Mouse (Mus musculus) T-helper 17 cell (primary cell): ENCODE data around the gene Phb2.
"Not testable (repeated sequence)": the region's sequence is repeated elsewhere in the genome, so short reads cannot be mapped to it uniquely, and the experiment has no call there.

Source experiments
- in situ Hi-C, 2 experiments: fragments of 300-600 bp; cut with MboI, MseI; formaldehyde crosslinking; loops; 1 replicate in 1 of 2; 2 replicates in 1 of 2; pipeline ENCODE4 v1.15.1; 2025; ENCODE audit warnings: high pct_unique_total_duplicates in 2 of 2

Gene Phb2

DNA sequence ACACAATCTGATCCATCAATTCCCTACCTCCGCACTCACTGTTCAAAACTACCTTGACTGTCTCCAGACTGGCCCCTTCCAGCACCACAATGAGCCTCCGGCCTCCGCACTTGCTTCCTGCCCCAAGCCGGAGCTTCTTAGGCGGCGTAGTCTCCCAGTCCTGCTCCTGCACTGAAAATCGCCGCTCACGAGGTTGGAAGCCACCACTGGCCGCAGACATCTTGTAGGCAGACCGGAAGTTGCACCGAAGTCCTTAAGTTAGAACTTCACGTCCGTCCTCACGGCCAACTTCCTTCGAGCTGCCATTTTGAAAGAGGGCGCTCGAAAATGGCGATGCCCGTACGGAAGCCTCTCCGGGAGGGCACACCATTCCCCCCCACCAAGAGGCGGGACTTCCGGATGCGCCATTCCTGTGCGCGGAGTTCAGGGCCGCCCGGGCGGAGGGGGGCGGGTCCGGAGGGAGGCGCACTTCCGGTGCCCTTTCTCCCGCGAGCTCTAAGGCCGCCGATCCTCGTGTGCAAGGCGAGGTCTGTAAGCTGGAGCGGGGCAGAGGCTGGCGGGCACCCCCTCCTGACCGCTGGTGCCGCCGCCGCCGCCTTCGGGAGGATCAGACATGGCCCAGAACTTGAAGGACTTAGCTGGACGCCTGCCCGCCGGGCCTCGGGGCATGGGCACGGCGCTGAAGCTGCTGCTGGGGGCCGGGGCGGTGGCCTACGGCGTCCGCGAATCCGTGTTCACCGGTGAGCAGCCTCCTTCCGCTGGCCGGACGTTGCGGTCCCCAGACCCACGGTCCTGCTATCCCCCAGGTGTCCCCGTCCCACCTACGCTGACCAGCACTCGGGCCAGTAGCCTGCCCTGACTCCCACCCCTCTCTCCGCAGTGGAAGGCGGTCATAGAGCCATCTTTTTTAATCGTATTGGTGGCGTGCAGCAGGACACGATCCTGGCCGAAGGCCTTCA, at the start of gene Phb2, which contains the start of gene Emg1:
Gene Phb2 (plus strand): TSS at position 513 of the 959 bp plus-strand sequence.
Gene Emg1 (minus strand): TSS at position 355 of the 959 bp plus-strand sequence.
- in situ Hi-C loops = loop anchor here in 1 of 2 experiments (5.0 kb wide), 1 partner anchor 45 kb away; the partner anchor contains the start of genes Atn1 and Gm45234

- in situ Hi-C loops = no loop called here
These were observed 49.4 kb upstream of the Phb2 start, which contains the start of gene Lpcat3 for GRCm38 (mm10) chr6:124662477-124663423. TSS of gene Lpcat3 (plus strand) at chr6:124663027.

- in situ Hi-C loops = no loop called here
These were observed 48.7 kb upstream of the Phb2 start for GRCm38 (mm10) chr6:124663424-124663795.

GRCm38 (mm10) chr6:124664256-124664655, 47.9 kb upstream of the Phb2 start:
- in situ Hi-C loops = no loop called here

- in situ Hi-C loops = no loop called here
These were observed 47.1 kb upstream of the Phb2 start for GRCm38 (mm10) chr6:124665011-124665410.

DNA sequence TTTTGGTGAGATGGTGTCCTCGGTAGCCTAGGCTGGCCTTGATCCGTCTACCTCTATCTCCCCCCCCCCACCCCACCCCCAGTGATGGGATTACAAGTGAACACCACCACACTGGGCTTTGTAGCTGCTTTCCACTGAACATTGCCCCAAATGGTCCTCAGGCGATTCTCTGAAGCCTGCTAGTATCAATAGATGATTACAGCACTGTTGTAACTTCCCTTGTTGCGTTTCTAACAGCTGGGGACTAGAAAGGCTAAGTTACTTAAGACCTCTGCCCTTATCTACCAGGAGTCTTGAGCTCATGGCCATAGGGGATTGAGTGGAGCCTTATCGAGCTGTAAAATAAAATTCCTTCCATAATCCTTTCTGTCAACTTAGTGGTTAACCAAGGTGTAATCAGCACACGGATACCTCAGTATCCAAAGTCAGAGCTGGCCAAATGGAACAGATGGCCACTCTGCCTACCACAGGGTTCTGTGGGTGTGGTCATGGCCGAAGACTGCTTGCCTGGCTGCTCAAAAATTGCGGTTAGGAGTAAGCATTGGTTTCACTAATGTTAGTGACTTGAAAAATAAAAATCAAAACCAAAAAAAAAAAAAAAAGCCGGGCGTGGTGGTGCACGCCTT, 42.8 kb upstream of the Phb2 start:
- in situ Hi-C loops = no loop called here

GRCm38 (mm10) chr6:124670281-124670900, 41.7 kb upstream of the Phb2 start:
- in situ Hi-C loops = no loop called here

GRCm38 (mm10) chr6:124672100-124672499, 40.0 kb upstream of the Phb2 start:
- in situ Hi-C loops = no loop called here

DNA sequence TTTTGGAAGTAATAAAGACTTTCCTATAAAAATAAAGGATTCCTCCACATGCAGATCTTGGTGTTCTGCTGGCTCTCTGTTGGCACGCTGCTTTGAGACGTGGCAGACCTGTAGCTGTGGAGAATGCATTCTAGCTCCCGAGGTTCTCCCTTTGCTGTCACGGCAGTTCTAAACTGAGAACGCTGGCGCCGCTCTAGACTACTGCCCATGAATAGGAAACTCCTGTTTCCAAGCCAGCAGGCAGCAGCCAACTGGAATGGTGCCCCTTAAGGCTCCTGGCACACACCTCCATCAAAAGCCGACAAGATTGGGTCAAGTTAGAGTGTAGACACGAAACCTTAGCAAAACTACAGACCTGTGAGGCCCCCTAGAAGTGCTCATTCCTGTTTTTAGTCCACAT, 38.5 kb upstream of the Phb2 start:
- in situ Hi-C loops = no loop called here

DNA sequence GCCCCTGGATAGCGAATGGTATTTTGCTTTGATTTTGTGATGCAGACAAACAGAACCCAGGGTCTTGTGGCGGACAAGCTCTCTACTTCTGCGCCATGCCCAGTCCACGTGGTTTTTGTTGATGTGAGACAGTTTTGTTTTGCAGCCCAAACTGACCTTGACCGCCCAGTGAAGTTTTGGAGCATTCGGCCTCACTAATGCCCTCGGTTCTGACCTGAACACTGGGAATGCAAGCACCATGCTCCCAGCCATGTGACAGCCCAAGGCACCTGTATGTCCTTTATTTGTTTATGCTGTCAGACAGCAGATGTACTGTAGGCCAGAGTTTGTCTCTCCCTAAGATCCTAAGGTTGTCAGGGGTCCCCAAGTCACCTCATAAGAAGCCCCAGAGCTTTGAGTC, 37.5 kb upstream of the Phb2 start:
- in situ Hi-C loops = no loop called here

DNA sequence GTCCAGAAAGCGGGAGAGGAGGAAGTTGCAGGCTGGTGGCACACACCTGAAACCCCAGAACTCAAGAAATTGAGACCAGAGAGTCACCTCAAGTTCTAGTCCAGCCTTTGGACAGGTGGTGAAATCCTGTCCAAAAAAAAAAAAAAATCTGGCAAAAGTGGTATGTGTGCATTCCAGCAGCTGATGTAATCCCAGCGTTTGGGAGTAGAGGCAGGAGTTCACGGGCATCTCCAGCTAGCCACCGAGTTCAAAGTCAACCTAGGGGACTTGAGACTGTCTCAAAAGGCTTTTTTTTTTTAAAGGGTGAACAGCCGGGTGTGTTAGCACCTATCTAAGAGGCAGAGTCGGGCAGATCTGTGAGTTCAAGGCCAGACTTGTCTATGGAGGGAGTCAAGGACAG, 36.0 kb upstream of the Phb2 start:
- in situ Hi-C loops = no loop called here

GRCm38 (mm10) chr6:124678769-124679168, 33.4 kb upstream of the Phb2 start:
- in situ Hi-C loops = no loop called here

- in situ Hi-C loops = no loop called here
These were observed 32.6 kb upstream of the Phb2 start for GRCm38 (mm10) chr6:124679486-124679885.

- in situ Hi-C loops = not testable (repeated sequence)
These were observed 29.8 kb upstream of the Phb2 start for GRCm38 (mm10) chr6:124682291-124682690.

DNA sequence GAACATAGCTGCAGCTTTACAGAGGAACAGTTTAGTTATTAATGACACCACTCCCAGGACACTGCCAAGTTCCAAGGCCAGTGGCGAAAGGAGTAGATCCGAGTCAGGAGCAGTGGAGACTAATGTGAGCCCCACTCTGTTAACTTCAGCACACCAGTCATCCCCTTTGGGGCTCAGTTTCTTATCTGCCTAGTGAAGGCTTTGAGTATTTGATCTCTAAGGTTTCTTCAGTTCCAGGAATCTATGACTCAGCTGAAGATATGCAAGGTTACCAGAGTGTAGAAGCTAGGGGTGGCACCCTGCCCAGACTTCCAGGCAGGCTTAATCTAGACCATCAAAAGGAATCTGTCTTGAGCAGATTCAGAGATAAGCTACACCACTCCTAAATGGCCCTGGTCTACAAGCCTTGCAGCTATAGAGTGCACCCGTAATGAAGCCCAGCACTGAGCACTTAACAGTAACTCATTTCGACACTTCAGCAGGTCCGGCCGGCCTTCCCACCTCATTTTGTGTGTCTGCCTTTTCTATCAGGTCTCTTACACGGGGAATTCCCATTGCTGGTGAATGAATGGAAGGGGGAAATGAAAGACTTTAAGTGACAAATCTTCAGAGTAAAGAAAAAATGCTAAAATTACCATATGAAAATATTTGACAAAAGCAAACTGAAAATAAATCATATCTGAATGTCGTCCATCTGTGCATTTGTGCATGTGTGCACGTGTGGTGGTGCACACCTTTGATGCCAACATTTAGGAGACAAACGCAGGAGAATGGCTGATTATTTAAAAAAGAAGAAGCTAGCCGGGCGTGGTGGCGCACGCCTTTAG, 28.3 kb upstream of the Phb2 start:
- in situ Hi-C loops = no loop called here

- in situ Hi-C loops = no loop called here
These were observed 26.3 kb upstream of the Phb2 start for GRCm38 (mm10) chr6:124685606-124686386.

- in situ Hi-C loops = not testable (repeated sequence)
These were observed 25.5 kb upstream of the Phb2 start for GRCm38 (mm10) chr6:124686644-124687043.

DNA sequence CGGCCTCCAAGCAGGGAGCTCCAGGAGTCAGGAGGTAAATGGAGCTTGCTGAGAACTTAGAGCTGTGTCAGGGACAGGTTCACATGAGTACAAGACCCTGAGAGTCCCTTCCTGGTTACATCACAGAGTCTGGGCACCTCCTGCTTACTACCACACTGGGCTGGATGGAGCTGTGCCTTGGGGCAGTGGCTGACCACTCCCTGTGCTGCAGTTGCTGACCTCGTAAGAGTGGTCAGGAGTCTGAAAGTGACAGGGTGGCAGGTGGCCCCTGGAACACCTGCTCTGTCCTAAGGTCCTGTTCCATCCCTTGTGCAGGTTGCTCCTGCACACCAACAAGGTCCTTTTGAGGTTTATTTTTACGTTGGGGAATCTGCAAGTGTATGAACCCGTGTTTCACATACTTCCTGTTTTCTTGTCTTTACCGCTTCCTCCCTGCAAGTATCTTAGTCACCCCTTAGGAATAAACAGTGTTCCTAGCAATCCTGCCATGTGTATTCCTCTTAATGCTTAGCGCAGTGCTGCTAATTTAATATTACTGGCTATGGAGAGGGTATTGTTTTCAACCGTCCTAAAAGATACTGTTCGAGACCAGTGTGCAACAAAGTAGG, 23.9 kb upstream of the Phb2 start:
- in situ Hi-C loops = no loop called here

GRCm38 (mm10) chr6:124689011-124689410, 23.1 kb upstream of the Phb2 start:
- in situ Hi-C loops = no loop called here
